Mouse (Mus musculus) erythroblast, embryonic 14.5 days (primary cell): ENCODE measurements around the gene Gpc4. TPM values are rescaled to one million over a fixed set of nuclear protein-coding genes. Genes with fewer than 3 reads are reported as not detected.

Experiments
- H3K27me3 ChIP-seq: 2 replicates; pipeline ENCODE4 v1.6.1; 2012; ENCODE audit warnings: inconsistent platforms; ENCODE audit not compliant: control insufficient read depth
- H3K36me3 ChIP-seq: 2 replicates; pipeline ENCODE4 v1.6.1; 2012; ENCODE audit warnings: mild to moderate bottlenecking, inconsistent platforms; ENCODE audit not compliant: control insufficient read depth
- H3K4me1 ChIP-seq: 2 replicates; pipeline ENCODE4 v1.6.1; 2012; ENCODE audit warnings: inconsistent platforms; ENCODE audit not compliant: control insufficient read depth
- H3K4me3 ChIP-seq: replicated peaks from 2 replicates; pipeline ENCODE3; 2012; ENCODE audit warnings: moderate library complexity, mild to moderate bottlenecking, inconsistent platforms
- H3K9me3 ChIP-seq: 2 replicates; pipeline ENCODE4 v1.6.1; 2012; ENCODE audit warnings: low read length, inconsistent platforms, mixed read lengths; ENCODE audit not compliant: control insufficient read depth
- GATA1 ChIP-seq: IDR thresholded peaks from 2 replicates; pipeline ENCODE4 v1.6.1; 2012; ENCODE audit warnings: low read length, inconsistent platforms, mixed read lengths
- TAL1 ChIP-seq: IDR thresholded peaks from 3 replicates; pipeline ENCODE4 v1.6.1; 2012; ENCODE audit warnings: low read length, inconsistent platforms, mixed read lengths
- polyA plus RNA-seq: library from polyadenylated mRNA; stranded (reverse); fragments of >175 nt; gene quantifications from 2 replicates; pipeline ENCODE4 v1.2.3, GENCODE M21; 2012

Gene Gpc4
- polyA plus RNA-seq, 1 experiment, result 0.23 TPM

DNA sequence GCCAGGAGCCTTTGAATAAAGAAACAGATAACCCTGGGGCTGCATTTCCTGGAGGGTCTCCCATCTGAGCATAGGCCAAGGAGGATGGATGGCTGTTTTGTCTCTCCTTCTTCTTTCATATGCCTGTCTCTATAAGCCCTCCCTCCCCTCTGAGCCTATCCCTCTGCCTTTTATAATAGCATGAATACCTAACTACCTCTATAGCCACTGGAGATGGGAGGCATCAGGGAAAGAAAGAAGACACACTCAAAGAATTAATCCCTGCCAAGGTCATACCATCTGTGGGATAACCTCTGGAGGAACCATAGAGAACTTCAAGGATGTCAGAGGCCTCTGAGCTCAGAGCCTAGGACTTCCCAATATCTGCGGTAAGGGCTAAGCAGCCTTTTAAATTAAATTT lies 35.4 kb downstream of the Gpc4 start:
- no peak for TF ChIP-seq GATA1
- no peak for TF ChIP-seq TAL1
- Histone ChIP-seq H3K4me3 (no peak overlapping the region), H3K4me1 (no peaks in the 10 kb centered on the region), H3K9me3 (no peaks in the 10 kb centered on the region), H3K27me3 (no peaks in the 10 kb centered on the region), H3K36me3 (no peaks in the 10 kb centered on the region)

DNA sequence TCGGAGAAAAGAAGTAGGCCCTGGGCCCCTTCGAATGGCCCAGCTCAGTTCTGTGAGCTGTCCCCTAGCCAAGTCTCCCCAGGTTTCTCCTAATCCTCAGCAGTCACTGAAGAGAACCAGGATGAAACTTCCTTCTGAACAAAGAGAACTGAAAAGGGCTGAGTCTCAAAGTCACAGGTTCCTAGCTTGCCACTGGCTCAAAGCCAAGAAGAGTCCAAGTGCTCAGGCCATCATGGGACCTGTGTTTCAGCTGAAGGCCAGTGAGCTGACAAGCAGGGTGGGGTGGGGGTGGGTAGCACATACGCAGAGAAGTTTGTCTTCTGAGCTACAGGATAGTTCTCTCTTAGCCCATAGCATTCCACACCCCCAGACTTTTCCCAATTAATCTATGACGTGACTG lies 36.3 kb downstream of the Gpc4 start:
- TF ChIP-seq TAL1 (no peak), GATA1 (no peak)
- no peaks in the 10 kb centered on the region for H3K27me3 ChIP-seq
- no peaks in the 10 kb centered on the region for H3K9me3 ChIP-seq
- no peaks in the 10 kb centered on the region for H3K4me1 ChIP-seq
- H3K36me3 ChIP-seq, result no peaks in the 10 kb centered on the region
- no peak overlapping the region for H3K4me3 ChIP-seq

DNA sequence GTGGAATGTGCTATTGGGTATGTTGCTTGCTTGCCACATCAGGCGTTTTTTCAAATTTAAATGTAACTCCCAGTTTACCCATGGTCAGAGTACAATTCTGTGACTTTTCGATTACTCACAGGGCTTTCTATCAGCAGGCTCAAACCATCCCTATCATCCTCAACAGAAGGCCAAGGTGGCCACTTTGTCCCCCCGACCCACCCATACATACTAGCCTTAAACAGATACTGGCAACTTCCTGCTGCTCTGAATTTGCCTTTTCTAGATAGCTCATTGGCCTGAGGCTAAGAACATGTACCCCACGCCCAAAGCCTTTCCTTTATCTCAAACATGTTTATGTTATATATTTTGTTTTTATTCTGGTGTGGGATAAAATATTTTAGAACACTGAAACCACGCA lies 51.4 kb downstream of the Gpc4 start:
- Histone ChIP-seq H3K9me3 (no peaks in the 10 kb centered on the region), H3K4me1 (peaks cover 24% of the 10 kb centered on the region), H3K27me3 (no peaks in the 10 kb centered on the region), H3K4me3 (no peak overlapping the region), H3K36me3 (no peaks in the 10 kb centered on the region)
- TF ChIP-seq TAL1 (no peak), GATA1 (no peak)

DNA sequence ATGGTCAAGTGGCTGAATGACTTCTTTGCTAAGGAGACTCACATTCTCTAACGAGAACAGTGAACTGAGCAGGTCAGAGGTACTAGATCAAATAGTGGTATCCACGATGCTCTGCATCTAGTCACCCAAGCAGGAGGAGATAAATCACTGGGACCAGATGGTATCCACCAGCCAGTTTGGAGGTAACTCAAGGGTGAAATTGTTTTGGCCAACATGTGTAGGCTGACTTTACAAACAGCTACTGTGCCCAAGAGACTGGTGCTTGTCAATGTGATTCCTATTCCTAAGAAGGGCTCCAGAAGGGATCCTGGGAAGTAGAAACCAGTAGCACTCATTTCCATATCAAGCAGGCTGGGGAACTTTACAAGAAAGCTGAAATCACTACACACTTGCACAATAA lies 55.4 kb downstream of the Gpc4 start:
- Histone ChIP-seq H3K27me3 (no peaks in the 10 kb centered on the region), H3K4me1 (peaks cover 17% of the 10 kb centered on the region), H3K4me3 (no peak overlapping the region), H3K36me3 (no peaks in the 10 kb centered on the region), H3K9me3 (no peaks in the 10 kb centered on the region)
- no peak for TF ChIP-seq GATA1
- TF ChIP-seq TAL1, result no peak

DNA sequence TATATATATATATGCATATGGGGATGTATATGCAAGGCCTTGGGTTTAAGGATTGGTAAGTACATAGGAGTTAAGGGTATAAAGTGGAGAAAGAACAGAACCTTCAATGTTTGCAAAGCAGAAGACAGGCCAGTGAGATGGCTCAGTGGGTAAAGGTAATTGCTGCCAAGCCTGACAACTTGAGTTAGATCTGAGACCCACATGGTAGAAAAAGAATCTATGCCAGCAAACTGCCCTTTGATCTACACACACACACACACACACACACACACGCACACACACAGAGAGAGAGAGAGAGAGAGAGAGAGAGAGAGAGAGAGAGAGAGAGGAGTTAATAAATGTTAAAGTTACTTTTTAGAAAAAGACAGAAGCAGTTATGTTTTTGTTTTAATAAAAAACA lies 56.1 kb downstream of the Gpc4 start:
- Histone ChIP-seq H3K36me3 (no peaks in the 10 kb centered on the region), H3K4me1 (peaks cover 11% of the 10 kb centered on the region), H3K27me3 (no peaks in the 10 kb centered on the region), H3K4me3 (no peak overlapping the region), H3K9me3 (no peaks in the 10 kb centered on the region)
- TF ChIP-seq TAL1 (no peak), GATA1 (no peak)

DNA sequence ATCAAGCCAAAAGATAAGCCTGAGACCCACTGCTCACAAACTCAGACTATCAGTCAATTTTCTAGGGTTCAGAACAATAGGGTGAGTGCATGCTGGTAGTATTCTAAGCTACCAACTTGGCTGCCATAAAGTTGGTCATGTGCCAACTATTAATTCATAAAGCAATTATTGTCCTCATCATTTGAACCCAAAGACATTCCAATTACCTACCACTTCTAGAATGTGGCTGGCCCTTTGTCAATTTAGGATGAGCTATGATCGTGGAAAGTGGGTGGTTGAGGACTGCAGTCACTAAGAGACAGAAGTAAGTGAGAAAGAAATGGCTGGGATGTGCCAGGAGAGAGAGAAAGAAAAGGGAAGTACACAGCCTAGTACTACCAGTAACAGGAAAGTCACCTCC lies 61.3 kb downstream of the Gpc4 start:
- Histone ChIP-seq H3K4me3 (no peak overlapping the region), H3K27me3 (no peaks in the 10 kb centered on the region), H3K36me3 (no peaks in the 10 kb centered on the region), H3K4me1 (peaks cover 24% of the 10 kb centered on the region), H3K9me3 (no peaks in the 10 kb centered on the region)
- TF ChIP-seq GATA1 (no peak), TAL1 (no peak)

DNA sequence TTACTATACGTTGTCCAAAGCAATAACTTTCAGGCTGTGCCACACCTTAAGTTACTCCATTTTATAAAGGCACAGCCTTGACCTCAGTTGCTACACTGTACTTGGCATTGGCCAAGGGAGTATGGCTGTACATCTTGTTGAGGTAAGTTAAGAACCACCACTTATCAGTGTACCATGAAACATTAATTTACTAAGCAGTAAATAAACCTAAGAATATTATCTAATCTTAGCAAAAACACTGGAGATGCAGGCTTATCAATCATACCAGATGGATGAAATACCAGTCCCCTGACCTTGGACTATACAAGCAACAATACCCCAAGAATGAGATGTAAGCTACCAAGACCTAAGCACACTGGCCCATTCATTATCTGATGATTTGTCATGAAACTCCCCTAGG lies 63.1 kb downstream of the Gpc4 start:
- H3K27me3 ChIP-seq, result no peaks in the 10 kb centered on the region
- peaks cover 24% of the 10 kb centered on the region for H3K4me1 ChIP-seq
- no peak overlapping the region for H3K4me3 ChIP-seq
- TF ChIP-seq GATA1 (no peak), TAL1 (no peak)
- no peaks in the 10 kb centered on the region for H3K36me3 ChIP-seq
- no peaks in the 10 kb centered on the region for H3K9me3 ChIP-seq

DNA sequence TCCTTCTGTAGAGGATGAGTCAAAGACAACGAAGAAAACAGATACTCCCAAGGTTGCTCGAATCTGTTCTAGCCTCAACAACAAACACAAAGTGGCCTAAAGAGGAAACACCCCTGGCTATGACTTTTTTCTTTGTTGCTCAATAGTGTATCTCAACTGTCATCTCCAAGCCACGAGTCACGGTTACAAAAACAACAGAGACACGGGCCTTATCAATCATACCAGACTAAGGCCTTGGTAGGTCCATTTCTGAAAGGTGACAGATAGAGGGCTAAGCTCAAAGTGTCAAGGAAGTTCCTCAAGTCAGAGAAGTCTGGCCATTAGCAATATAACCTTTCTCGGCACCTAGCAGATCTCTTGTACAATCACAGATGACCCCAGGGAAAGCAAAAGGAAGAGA lies 63.6 kb downstream of the Gpc4 start:
- peaks cover 24% of the 10 kb centered on the region for H3K4me1 ChIP-seq
- no peaks in the 10 kb centered on the region for H3K27me3 ChIP-seq
- no peaks in the 10 kb centered on the region for H3K36me3 ChIP-seq
- H3K9me3 ChIP-seq, result no peaks in the 10 kb centered on the region
- H3K4me3 ChIP-seq, result no peak overlapping the region
- TF ChIP-seq TAL1, result peak; percentile 40; the same call in 2 of the 3 replicates
- no peak for TF ChIP-seq GATA1

DNA sequence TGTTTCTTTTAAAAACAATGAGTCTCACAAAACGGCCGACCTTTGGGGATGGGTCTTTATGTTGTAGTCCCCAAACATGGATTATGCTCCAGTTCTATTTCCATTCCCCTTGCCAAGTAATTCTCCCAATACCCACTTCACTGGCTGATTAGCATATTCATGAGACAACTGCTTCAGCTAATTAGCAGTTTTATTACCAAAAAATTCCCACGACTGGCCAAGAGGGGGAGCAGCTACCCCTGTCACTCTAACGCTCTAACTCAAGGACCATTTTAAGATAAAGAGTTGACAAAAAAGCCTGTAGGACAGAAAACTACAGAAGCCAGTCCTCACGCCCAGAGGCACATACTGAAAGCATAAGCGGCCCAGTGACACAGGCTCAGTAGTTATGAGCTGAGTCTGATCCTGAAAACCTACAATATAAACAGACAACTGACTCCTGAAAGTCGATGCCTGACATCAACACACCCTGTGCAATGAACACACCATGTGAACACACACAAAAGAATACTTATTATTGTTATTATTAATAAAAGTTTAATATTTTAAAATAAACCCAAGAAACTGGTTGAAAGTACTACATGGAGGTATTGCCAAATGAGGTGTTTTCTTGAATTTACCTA lies 77.2 kb downstream of the Gpc4 start:
- no peak overlapping the region for H3K4me3 ChIP-seq
- no peaks in the 10 kb centered on the region for H3K36me3 ChIP-seq
- H3K27me3 ChIP-seq, result no peaks in the 10 kb centered on the region
- no peaks in the 10 kb centered on the region; the same call in 1 of the 2 replicates for H3K4me1 ChIP-seq
- no peak for TF ChIP-seq GATA1
- no peak for TF ChIP-seq TAL1
- H3K9me3 ChIP-seq, result no peaks in the 10 kb centered on the region

DNA sequence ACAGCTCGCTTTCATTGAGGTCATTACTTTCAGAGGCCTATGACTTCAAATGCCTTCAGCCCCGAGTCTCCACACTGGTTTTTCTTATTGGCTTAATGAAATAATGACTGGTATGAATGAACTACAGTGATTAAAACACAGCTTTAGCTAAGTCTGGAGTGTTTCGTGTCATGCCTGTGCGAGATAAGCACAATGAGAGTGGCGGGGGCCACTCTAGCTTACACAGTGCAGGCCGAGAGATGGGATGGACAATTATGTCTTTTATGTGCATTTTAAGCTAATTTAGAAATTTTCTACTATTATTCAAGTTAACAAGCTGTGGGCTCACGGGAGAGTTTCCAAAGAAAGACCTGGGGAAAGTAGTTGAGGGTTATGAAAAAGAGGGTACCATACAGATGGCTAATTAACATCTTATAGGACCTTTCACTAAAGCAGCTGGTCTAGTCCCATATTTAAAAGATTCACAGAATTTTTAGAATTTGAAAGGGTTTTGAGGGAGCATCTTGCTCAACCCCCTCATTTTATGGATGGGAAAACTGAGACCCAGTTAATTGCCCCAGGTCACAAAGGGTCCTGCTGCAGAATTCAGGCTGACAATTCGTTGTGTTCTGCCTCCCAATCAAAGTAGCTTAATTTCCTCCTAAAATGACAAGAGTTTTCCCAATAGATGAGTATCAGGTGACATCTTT lies 78.0 kb downstream of the Gpc4 start:
- Histone ChIP-seq H3K9me3 (no peaks in the 10 kb centered on the region), H3K4me1 (no peaks in the 10 kb centered on the region; the same call in 1 of the 2 replicates), H3K27me3 (no peaks in the 10 kb centered on the region), H3K4me3 (no peak overlapping the region), H3K36me3 (no peaks in the 10 kb centered on the region)
- TF ChIP-seq TAL1 (no peak), GATA1 (no peak)
